Mouse (Mus musculus) liver, embryonic 12.5 days (tissue): ENCODE measurements at regions not wholly inside any gene's neighbourhood (a gene's known extent, or its start where the extent isn't known, plus 50 kb on each side); places are given as distances from the start of the nearest gene placed in this dataset.

Experiments used
- ATAC-seq: fragments of 200-750 bp; cut with Nextera tagmentation; 2 replicates; pipeline ENCODE4 v1.8.0; 2017; ENCODE audit warnings: moderate number of reproducible peaks, mild to moderate bottlenecking, moderate library complexity
- H3K27ac ChIP-seq: fragments of 300-500 bp; sonication (generic); 2 replicates; pipeline ENCODE4 v1.5.1; 2016; ENCODE audit warnings: mild to moderate bottlenecking
- H3K27me3 ChIP-seq: fragments of 300-500 bp; sonication (generic); replicated peaks from 2 replicates; pipeline ENCODE4 v1.6.1; 2016; ENCODE audit warnings: mild to moderate bottlenecking, moderate library complexity
- H3K36me3 ChIP-seq: fragments of 300-500 bp; sonication (generic); 2 replicates; pipeline ENCODE4 v1.6.1; 2016; ENCODE audit warnings: mild to moderate bottlenecking, moderate library complexity
- H3K4me1 ChIP-seq: fragments of 300-500 bp; sonication (generic); 2 replicates; pipeline ENCODE4 v1.6.1; 2016
- H3K4me2 ChIP-seq: fragments of 300-500 bp; sonication (generic); 2 replicates; pipeline ENCODE4 v1.6.1; 2016; ENCODE audit warnings: mild to moderate bottlenecking, moderate library complexity
- H3K4me3 ChIP-seq: fragments of 300-500 bp; sonication (generic); 2 replicates; pipeline ENCODE4 v1.5.1; 2016; ENCODE audit warnings: mild to moderate bottlenecking, moderate library complexity
- H3K9ac ChIP-seq: fragments of 300-500 bp; sonication (generic); 2 replicates; pipeline ENCODE4 v1.6.1; 2016; ENCODE audit warnings: mild to moderate bottlenecking, moderate library complexity
- H3K9me3 ChIP-seq: fragments of 300-500 bp; sonication (generic); replicated peaks from 2 replicates; pipeline ENCODE4 v1.6.1; 2016; ENCODE audit warnings: mild to moderate bottlenecking, moderate library complexity
- WGBS: fragments of 180-500 bp; shearing (Covaris S2); methylation state at CpG from one replicate; pipeline ENCODE4 v1.1.7; 2016; ENCODE audit not compliant: insufficient replicate concordance; 5-methylcytosine and 5-hydroxymethylcytosine counted together

DNA sequence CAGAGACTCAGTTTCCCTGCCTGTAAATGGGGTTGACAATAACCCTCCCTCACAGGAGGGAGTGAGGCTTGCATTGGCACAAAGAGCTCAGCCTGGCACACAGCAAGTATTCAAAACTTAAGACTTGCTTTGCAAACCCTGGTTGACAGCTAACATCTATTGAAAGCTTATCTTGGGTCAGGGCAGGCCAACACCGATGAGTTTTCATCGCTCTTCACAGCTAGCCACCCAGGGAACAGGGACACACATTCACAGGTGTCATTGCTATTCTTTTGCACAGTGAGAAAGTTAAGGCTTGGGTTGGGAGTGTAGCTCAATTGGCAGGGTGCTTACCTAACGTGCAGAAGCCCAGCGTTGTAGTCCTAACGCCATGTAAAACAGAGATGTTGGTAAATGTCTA lies 86.5 kb upstream of the Ptpn1 start:
- no peak overlapping the region for H3K4me3 ChIP-seq
- 73% methylated on average over 5 of the region's 5 CpGs for WGBS
- no peak overlapping the region for H3K4me2 ChIP-seq
- no peak for ATAC-seq
- no peak overlapping the region for H3K27ac ChIP-seq
- no peaks in the 10 kb centered on the region for H3K36me3 ChIP-seq
- no peak overlapping the region for H3K9ac ChIP-seq
- no peaks in the 10 kb centered on the region for H3K9me3 ChIP-seq
- H3K4me1 ChIP-seq, result peaks cover 45% of the 10 kb centered on the region
- peaks cover 33% of the 10 kb centered on the region for H3K27me3 ChIP-seq

GRCm38 (mm10) chr2:167844556-167844955 lies 87.3 kb upstream of the Ptpn1 start:
- 70% methylated on average over 7 of the region's 7 CpGs for WGBS
- Histone ChIP-seq H3K4me3 (no peak overlapping the region), H3K27me3 (peaks cover 29% of the 10 kb centered on the region), H3K9me3 (no peaks in the 10 kb centered on the region), H3K4me2 (no peak overlapping the region), H3K36me3 (no peaks in the 10 kb centered on the region), H3K27ac (no peak overlapping the region), H3K9ac (no peak overlapping the region), H3K4me1 (peaks cover 50% of the 10 kb centered on the region)
- no peak for ATAC-seq

GRCm38 (mm10) chr2:167843921-167844320 lies 87.9 kb upstream of the Ptpn1 start:
- Histone ChIP-seq H3K36me3 (no peaks in the 10 kb centered on the region), H3K4me1 (peaks cover 56% of the 10 kb centered on the region), H3K27ac (no peak overlapping the region), H3K9me3 (no peaks in the 10 kb centered on the region), H3K4me2 (no peak overlapping the region), H3K27me3 (peaks cover 31% of the 10 kb centered on the region), H3K4me3 (no peak overlapping the region), H3K9ac (no peak overlapping the region)
- no peak for ATAC-seq
- 50% methylated on average over 5 of the region's 5 CpGs for WGBS

- H3K4me2 ChIP-seq, result no peak overlapping the region
- H3K9me3 ChIP-seq, result no peaks in the 10 kb centered on the region
- WGBS, result 58% methylated on average over 2 of the region's 2 CpGs
- no peak overlapping the region for H3K27ac ChIP-seq
- H3K27me3 ChIP-seq, result peaks cover 40% of the 10 kb centered on the region
- H3K4me3 ChIP-seq, result no peak overlapping the region
- H3K9ac ChIP-seq, result no peak overlapping the region
- peaks cover 56% of the 10 kb centered on the region for H3K4me1 ChIP-seq
- H3K36me3 ChIP-seq, result no peaks in the 10 kb centered on the region
- ATAC-seq, result no peak
Measured at GRCm38 (mm10) chr2:167842993-167843392, 88.9 kb upstream of the Ptpn1 start.

GRCm38 (mm10) chr2:167842473-167842872 lies 89.4 kb upstream of the Ptpn1 start:
- Histone ChIP-seq H3K4me3 (no peak overlapping the region), H3K9ac (no peak overlapping the region), H3K27me3 (peaks cover 45% of the 10 kb centered on the region), H3K27ac (no peak overlapping the region), H3K4me1 (peaks cover 56% of the 10 kb centered on the region), H3K9me3 (no peaks in the 10 kb centered on the region), H3K36me3 (no peaks in the 10 kb centered on the region), H3K4me2 (no peak overlapping the region)
- no peak for ATAC-seq
- WGBS, result 43% methylated on average over 1 of the region's 1 CpGs

DNA sequence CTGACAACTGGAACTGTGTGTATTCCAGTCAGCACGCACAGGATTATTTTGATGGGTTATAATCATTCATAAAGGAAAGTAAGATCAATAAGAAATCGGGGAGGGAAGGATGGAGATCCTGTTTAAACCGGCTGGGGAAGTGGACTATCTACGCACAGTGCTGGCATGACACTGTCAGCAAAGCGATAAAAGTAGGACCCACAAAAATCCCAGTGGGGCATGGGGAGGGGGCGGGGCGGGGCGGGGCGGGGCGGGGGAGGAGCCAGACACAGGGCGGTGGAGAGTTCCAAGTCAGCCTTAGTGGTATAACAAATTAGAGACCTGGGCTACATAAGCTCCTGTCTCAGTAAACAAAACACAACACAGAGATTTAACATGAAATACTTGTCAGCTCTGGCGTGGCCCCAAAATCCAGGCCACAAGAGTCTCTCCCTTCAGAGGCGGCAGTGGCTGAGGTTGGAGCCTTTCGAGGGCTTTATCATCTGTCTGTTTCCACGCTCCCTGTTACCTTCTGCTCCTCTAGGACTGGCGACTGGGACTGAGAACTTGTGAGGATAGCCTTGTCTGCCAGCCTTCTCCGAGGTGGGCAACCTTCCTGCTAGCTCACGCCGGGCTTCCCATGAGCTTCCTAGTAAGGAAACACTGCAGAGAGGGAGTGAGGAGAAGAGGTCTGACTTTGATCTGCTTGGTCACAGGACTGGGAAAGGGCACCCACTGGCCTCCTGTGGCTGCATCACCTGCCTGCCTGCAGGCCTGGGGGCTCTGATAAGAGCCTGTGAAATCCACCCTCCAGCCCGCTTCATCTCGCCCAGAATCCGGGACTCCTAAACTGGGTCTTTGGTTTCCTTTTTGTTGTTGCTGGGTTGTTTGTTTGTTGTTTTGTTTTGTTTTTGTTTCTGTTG lies 90.3 kb upstream of the Ptpn1 start:
- H3K4me2 ChIP-seq, result peak overlapping the region; percentile 45
- peaks cover 55% of the 10 kb centered on the region for H3K4me1 ChIP-seq
- peaks cover 53% of the 10 kb centered on the region for H3K27me3 ChIP-seq
- 9% methylated on average over 22 of the region's 22 CpGs for WGBS
- no peaks in the 10 kb centered on the region for H3K36me3 ChIP-seq
- H3K9me3 ChIP-seq, result no peaks in the 10 kb centered on the region
- ATAC-seq, result peak; percentile 62
- peak overlapping the region; percentile 20 for H3K9ac ChIP-seq
- H3K27ac ChIP-seq, result no peak overlapping the region
- no peak overlapping the region; the same call in 1 of the 2 replicates for H3K4me3 ChIP-seq

- Histone ChIP-seq H3K9ac (no peak overlapping the region), H3K27me3 (peaks cover 47% of the 10 kb centered on the region), H3K4me1 (peaks cover 59% of the 10 kb centered on the region), H3K36me3 (no peaks in the 10 kb centered on the region), H3K9me3 (0 out of 2 replicates have a peak, but pooled peaks cover under 1% of the 10 kb centered on the region), H3K4me3 (no peak overlapping the region), H3K27ac (no peak overlapping the region), H3K4me2 (peak overlapping the region; percentile 48; the same call in 1 of the 2 replicates)
- 0 out of 2 replicates have a peak, but pooled peaks have one; percentile 9 for ATAC-seq
- 10% methylated on average over 9 of the region's 9 CpGs for WGBS
Measured at GRCm38 (mm10) chr2:167840344-167840743, 91.5 kb upstream of the Ptpn1 start.

DNA sequence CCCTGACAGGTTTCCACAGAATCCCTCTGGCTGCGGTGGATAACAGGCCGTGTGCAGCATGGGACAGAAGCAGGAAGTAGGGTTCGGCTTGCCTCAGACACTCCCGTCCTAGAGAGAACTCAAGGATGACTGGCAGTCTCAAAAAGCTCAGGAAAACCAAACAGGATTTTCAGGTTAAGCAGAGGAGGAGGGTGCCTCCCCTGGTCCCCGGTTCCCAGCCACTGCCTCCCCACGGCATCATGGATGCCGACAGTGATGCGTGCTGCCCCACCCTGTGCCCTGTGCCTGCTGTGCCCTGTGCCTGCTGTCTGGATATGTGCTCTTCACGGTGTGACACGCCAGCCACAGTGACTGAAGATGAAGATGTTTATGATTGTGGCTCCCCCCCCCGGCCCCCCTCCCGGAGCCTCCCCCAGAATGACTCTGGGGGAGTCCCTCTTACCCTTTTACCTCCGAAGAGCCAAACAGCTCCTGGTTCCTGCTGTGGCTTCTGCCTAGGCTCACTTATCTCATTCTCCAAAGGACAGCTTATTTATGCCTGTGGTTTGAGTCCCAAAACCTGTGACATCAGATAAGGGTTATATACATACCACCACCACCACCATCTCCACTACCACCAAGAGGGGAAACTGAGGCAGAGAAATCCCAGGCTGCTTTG lies 92.4 kb upstream of the Ptpn1 start:
- Histone ChIP-seq H3K4me3 (no peak overlapping the region; the same call in 1 of the 2 replicates), H3K4me1 (peaks cover 60% of the 10 kb centered on the region), H3K4me2 (peak overlapping the region; percentile 48), H3K36me3 (no peaks in the 10 kb centered on the region), H3K27me3 (peaks cover 47% of the 10 kb centered on the region), H3K27ac (no peak overlapping the region), H3K9ac (no peak overlapping the region), H3K9me3 (0 out of 2 replicates have a peak, but pooled peaks cover 3% of the 10 kb centered on the region)
- no peak for ATAC-seq
- 9% methylated on average over 13 of the region's 13 CpGs for WGBS

GRCm38 (mm10) chr2:167837596-167837995 lies 94.3 kb upstream of the Ptpn1 start:
- Histone ChIP-seq H3K4me1 (peaks cover 66% of the 10 kb centered on the region), H3K4me2 (no peak overlapping the region), H3K27ac (no peak overlapping the region), H3K4me3 (no peak overlapping the region), H3K9me3 (0 out of 2 replicates have a peak, but pooled peaks cover 3% of the 10 kb centered on the region), H3K36me3 (no peaks in the 10 kb centered on the region), H3K27me3 (peaks cover 44% of the 10 kb centered on the region), H3K9ac (no peak overlapping the region)
- ATAC-seq, result no peak
- WGBS, result 42% methylated on average over 4 of the region's 4 CpGs

DNA sequence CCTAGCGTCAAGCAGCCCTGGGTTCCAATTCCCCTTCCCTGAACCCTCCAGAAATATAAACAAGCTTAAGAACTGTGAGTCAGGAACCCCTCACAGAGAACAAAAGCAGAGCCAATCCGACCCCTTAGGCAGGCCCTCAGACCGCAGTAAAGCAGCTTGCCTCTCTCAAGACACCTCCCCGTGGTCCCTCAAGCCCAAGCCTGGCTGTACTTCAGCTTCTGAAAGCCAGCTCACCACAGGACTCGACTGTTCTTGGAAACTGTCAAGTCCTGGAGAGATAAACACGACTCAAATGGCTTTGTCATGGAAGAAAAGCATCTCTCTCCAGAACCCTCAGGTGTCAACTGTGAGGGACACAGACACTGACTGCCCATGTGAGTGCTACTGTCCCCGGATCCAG lies 95.2 kb upstream of the Ptpn1 start:
- Histone ChIP-seq H3K4me1 (peaks cover 56% of the 10 kb centered on the region), H3K36me3 (no peaks in the 10 kb centered on the region), H3K4me2 (no peak overlapping the region), H3K4me3 (no peak overlapping the region), H3K9me3 (0 out of 2 replicates have a peak, but pooled peaks cover 3% of the 10 kb centered on the region), H3K9ac (no peak overlapping the region), H3K27me3 (peaks cover 38% of the 10 kb centered on the region), H3K27ac (no peak overlapping the region)
- WGBS, result 26% methylated on average over 7 of the region's 7 CpGs
- no peak for ATAC-seq

DNA sequence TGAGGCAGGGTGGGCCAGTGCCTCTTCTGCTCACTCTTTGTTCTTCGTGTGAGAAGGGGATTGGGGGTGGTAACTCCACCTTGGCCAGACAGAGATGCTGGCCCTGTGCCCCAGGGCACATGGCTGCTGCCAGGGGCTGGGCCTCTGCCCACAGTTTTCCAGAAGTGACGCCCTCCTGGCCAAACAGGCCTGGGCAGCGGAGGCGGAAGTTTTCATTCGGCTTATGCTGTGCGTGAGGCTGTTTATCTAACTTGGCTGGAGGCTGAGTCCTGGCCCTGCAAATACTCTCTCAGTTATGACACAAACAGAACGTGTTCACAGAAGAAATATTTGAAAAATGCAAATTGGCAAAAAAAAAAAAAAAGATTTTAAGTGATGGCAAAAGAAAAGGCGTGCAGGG lies 97.3 kb upstream of the Ptpn1 start:
- no peak overlapping the region for H3K4me2 ChIP-seq
- no peak overlapping the region for H3K9ac ChIP-seq
- no peak overlapping the region for H3K4me3 ChIP-seq
- no peak overlapping the region for H3K27ac ChIP-seq
- ATAC-seq, result no peak
- peaks cover 35% of the 10 kb centered on the region for H3K27me3 ChIP-seq
- 74% methylated on average over 8 of the region's 8 CpGs for whole genome bisulfite sequencing
- 0 out of 2 replicates have a peak, but pooled peaks cover 3% of the 10 kb centered on the region for H3K9me3 ChIP-seq
- H3K36me3 ChIP-seq, result no peaks in the 10 kb centered on the region
- H3K4me1 ChIP-seq, result peaks cover 36% of the 10 kb centered on the region
